Mouse (Mus musculus) brain, embryonic 14.5 days (tissue): ENCODE measurements around the gene Ppip5k1. TPM values are rescaled to one million over a fixed set of nuclear protein-coding genes. Genes with fewer than 3 reads are reported as not detected.
A peak's percentile ranks its signal among the peaks of the same experiment; 100 is the strongest.
"Not testable (repeated sequence)": the region's sequence is repeated elsewhere in the genome, so short reads cannot be mapped to it uniquely, and the experiment has no call there.

Source experiments
- DNase-seq: peaks from one replicate; pipeline ENCODE4 v3.0.0-alpha.2; 2011; ENCODE audit warnings: low read depth
- CTCF ChIP-seq: fragments of 200-500 bp; IDR thresholded peaks from 2 replicates; pipeline ENCODE4 v1.5.1; 2012; ENCODE audit warnings: inconsistent platforms, mild to moderate bottlenecking, moderate library complexity, borderline replicate concordance; ENCODE audit not compliant: insufficient read depth, insufficient read length; ENCODE audit errors: extremely low read depth
- POLR2A ChIP-seq: fragments of 200-500 bp; IDR thresholded peaks from 2 replicates; pipeline ENCODE4 v1.6.1; 2012; ENCODE audit warnings: mild to moderate bottlenecking, inconsistent platforms, borderline replicate concordance; ENCODE audit not compliant: poor library complexity, insufficient read depth, insufficient read length, severe bottlenecking; ENCODE audit errors: extremely low read depth
- polyA plus RNA-seq: library from polyadenylated mRNA; depleted of rRNA; stranded (reverse); fragments of >200 nt; gene quantifications from 2 replicates; pipeline ENCODE4 v1.2.3, GENCODE M21; 2012; rRNA removed

The Ppip5k1 gene
- polyA plus RNA-seq = 22.1 and 25.8 TPM in 2 replicates

- TF ChIP-seq POLR2A (peak; percentile 65; the same call in 1 of the 2 replicates), CTCF (peak; percentile 97)
- peak; percentile 99 for DNase-seq
Measured at GRCm38 (mm10) chr2:121354820-121355592, at the start of gene Ppip5k1. Ppip5k1 (minus strand) TSS chr2:121355396.

- TF ChIP-seq CTCF (no peak), POLR2A (no peak)
- DNase-seq = no peak
Measured at GRCm38 (mm10) chr2:121403296-121403695, 48.1 kb upstream of the Ppip5k1 start.

DNA sequence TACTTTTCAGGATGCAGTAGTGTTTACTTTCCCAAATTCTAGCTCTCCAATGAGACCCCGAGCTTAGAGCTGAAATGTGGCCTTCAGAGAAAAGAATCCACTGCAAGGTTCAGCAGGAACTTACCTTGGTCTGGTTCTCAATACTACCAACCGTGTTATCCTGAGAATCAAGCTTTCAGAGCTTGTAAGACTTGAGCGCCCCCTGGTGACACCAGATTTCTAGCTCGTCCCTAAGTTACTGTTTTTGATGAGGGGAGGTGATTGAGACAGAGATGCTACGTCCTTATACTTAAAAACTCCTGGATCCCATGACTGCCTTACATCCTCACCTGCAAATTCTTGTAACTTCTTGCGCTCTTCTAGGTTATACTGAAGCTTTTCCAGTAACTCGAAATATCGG lies 41.4 kb upstream of the Ppip5k1 start:
- DNase-seq = peak; percentile 92
- TF ChIP-seq POLR2A = no peak
- peak; percentile 79; the same call in 1 of the 2 replicates for TF ChIP-seq CTCF

- DNase-seq = not testable (repeated sequence)
Measured at GRCm38 (mm10) chr2:121386961-121387575, 31.9 kb upstream of the Ppip5k1 start, which contains the start of gene Strc. Strc (minus strand) TSS chr2:121387168.

DNA sequence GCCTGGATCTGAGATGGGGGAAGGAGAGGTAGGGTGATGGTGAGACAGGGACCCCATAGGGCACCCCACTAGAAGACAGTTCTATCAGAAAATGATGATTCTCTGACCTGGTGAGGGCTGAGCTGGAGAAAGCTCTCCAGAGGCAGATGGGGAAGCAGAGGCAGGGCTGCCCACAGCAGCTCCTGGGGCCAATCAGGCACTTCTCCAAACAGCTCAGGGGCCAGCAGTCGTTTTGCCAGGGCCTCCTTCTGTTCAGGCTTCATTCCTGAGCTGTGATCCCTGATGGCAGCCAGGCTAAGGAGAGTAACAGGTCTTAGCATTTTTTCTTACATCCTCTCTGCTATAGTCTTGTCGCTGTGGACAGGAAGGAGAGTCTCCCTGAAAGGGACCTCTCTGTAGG lies 19.6 kb upstream of the Ppip5k1 start:
- TF ChIP-seq POLR2A (no peak), CTCF (no peak)
- DNase-seq = no peak

GRCm38 (mm10) chr2:121372266-121372665 lies 17.1 kb upstream of the Ppip5k1 start:
- DNase-seq = no peak

GRCm38 (mm10) chr2:121370921-121371320 lies 15.7 kb upstream of the Ppip5k1 start:
- no peak for DNase-seq
- TF ChIP-seq CTCF (no peak), POLR2A (no peak)

More at GRCm38 (mm10) chr2:121372266-121372665, 17.1 kb upstream of the Ppip5k1 start:
- TF ChIP-seq CTCF (no peak), POLR2A (no peak)

DNA sequence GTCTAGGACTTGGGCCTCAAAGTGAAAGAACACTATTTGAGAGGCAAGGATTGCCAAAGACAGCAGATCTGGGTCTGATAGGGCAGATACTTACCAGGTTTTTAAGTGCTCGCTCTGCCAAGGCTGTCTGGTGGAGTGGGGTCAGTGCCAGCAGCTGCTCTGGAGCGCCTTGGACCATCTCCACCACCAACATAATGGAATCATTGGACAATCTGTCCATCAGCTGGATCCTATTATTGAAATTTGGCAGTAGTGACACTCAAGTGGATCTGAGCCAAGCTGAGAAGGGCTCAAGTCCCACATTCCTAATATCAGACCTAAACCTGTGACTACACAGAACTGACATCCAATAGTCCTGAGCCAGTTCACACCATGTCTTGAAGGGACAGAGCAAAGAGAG lies 13.6 kb upstream of the Ppip5k1 start:
- DNase-seq = peak; percentile 60
- TF ChIP-seq POLR2A (no peak), CTCF (no peak)

- no peak for TF ChIP-seq CTCF
- TF ChIP-seq POLR2A = no peak
- DNase-seq = no peak
Measured at GRCm38 (mm10) chr2:121363656-121364055, 8.5 kb upstream of the Ppip5k1 start.

- DNase-seq = no peak
- TF ChIP-seq POLR2A (no peak), CTCF (no peak)
Measured at GRCm38 (mm10) chr2:121359461-121359860, 4.3 kb upstream of the Ppip5k1 start.

DNA sequence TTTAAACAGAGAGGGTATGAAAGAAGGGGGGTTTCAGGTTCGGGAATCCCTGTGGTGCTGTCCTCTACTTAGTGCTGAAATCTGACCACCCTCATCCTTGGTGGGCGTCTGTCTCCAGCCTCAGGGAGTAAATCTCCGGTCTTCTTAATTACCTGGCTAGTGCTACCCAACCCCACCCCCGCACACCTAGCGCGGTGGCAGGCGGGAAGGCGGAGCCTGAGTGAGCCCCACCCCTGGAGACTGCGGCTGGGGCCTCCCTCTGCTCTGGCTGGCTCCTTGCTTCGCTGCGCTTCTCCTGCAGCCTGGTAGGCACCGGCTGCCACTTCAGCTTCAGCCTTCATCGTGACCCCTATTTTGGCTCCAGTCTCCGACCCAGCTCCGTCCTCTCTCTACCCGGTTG lies 3.2 kb upstream of the Ppip5k1 start:
- TF ChIP-seq CTCF (no peak), POLR2A (no peak)
- DNase-seq = peak; percentile 65

- TF ChIP-seq CTCF (no peak), POLR2A (no peak)
- no peak for DNase-seq
Measured at GRCm38 (mm10) chr2:121357961-121358360, 2.8 kb upstream of the Ppip5k1 start.

GRCm38 (mm10) chr2:121357494-121357893 lies 2.3 kb upstream of the Ppip5k1 start, which contains the start of gene Ckmt1:
Ckmt1 (plus strand) TSS chr2:121357714.
- no peak for DNase-seq
- TF ChIP-seq CTCF (no peak), POLR2A (no peak)
